Mouse (Mus musculus): ENCODE measurements around the gene Apod. TPM values are rescaled to one million over a fixed set of nuclear protein-coding genes. Genes with fewer than 3 reads are reported as not detected.
"Not testable (repeated sequence)": the region's sequence is repeated elsewhere in the genome, so short reads cannot be mapped to it uniquely, and the experiment has no call there.

Gene Apod
- total and polyA plus RNA-seq, 2 experiments from 2014 or later: 79.0 to 226 TPM

DNA sequence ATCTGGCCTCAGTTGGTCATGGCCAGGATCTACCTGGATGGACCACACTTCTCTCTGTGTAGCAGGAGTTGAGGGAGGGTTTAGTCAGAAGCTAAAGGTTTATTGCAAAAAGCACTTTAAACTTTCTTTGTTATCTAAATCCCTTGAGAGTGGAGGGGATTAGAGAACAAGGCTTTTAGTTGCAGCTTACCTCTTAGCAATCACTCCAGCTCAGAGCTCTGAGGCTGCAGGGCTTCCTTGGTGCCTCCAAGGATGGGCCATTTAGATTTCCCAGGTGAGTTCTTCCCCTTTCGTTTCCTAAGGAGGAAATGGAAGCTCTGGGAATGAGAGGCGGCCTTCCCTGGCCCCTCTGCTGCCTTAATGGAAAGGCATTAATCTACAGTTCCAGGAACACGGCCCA, 23.3 kb upstream of the Apod start:
- H3K4me2 ChIP-seq (ENCODE audit: low read depth, low read length, poor library complexity, severe bottlenecking): no peak overlapping the region
- no peak for TF ChIP-seq CTCF (IDR thresholded peaks at IDR 0.05)

GRCm38 (mm10) chr16:31334796-31335195, 20.2 kb upstream of the Apod start:
- Histone ChIP-seq H3K27me3 (ENCODE audit: insufficient read depth, low read length) (no peaks in the 10 kb centered on the region; the same call in 1 of the 2 replicates), H3K4me2 (ENCODE audit: low read depth, low read length, poor library complexity, severe bottlenecking) (no peak overlapping the region), H3K4me3 (ENCODE audit: low read depth, low read length) (no peak overlapping the region), H3K9me3 (ENCODE audit: low read length) (no peaks in the 10 kb centered on the region), H3K4me1 (ENCODE audit: insufficient read depth, low read length) (no peaks in the 10 kb centered on the region), H3K27ac (ENCODE audit: low read depth, low read length) (no peak overlapping the region), H3K36me3 (ENCODE audit: insufficient read depth, low read length) (no peaks in the 10 kb centered on the region), H3K9ac (replicated peaks; ENCODE audit: low read length, poor library complexity, severe bottlenecking) (no peak overlapping the region)
- DNase-seq (ENCODE audit: low spot score) (no peak), ATAC-seq (ENCODE audit: low FRiP score) (no peak)
- no peak for TF ChIP-seq CTCF (IDR thresholded peaks at IDR 0.05)
- WGBS: 17% methylated on average over 5 of the region's 5 CpGs

More for the DNA sequence above, 23.3 kb upstream of the Apod start:
- WGBS: 31% methylated on average over 3 of the region's 3 CpGs
- no peak for ATAC-seq (ENCODE audit: low FRiP score)
- Histone ChIP-seq H3K4me1 (ENCODE audit: insufficient read depth, low read length) (no peaks in the 10 kb centered on the region), H3K27me3 (ENCODE audit: insufficient read depth, low read length) (no peaks in the 10 kb centered on the region; the same call in 1 of the 2 replicates), H3K9ac (replicated peaks; ENCODE audit: low read length, poor library complexity, severe bottlenecking) (no peak overlapping the region), H3K4me3 (ENCODE audit: low read depth, low read length) (no peak overlapping the region), H3K36me3 (ENCODE audit: insufficient read depth, low read length) (no peaks in the 10 kb centered on the region), H3K27ac (ENCODE audit: low read depth, low read length) (no peak overlapping the region), H3K9me3 (ENCODE audit: low read length) (no peaks in the 10 kb centered on the region)
- no peak for DNase-seq (ENCODE audit: low spot score)

GRCm38 (mm10) chr16:31332586-31332985, 18.0 kb upstream of the Apod start:
- Histone ChIP-seq H3K4me3 (ENCODE audit: low read depth, low read length) (no peak overlapping the region), H3K4me1 (ENCODE audit: insufficient read depth, low read length) (no peaks in the 10 kb centered on the region), H3K9me3 (ENCODE audit: low read length) (no peaks in the 10 kb centered on the region), H3K27me3 (ENCODE audit: insufficient read depth, low read length) (no peaks in the 10 kb centered on the region; the same call in 1 of the 2 replicates), H3K27ac (ENCODE audit: low read depth, low read length) (no peak overlapping the region), H3K36me3 (ENCODE audit: insufficient read depth, low read length) (no peaks in the 10 kb centered on the region), H3K9ac (replicated peaks; ENCODE audit: low read length, poor library complexity, severe bottlenecking) (no peak overlapping the region), H3K4me2 (ENCODE audit: low read depth, low read length, poor library complexity, severe bottlenecking) (no peak overlapping the region)
- no peak for TF ChIP-seq CTCF (IDR thresholded peaks at IDR 0.05)
- DNase-seq (ENCODE audit: low spot score) (no peak), ATAC-seq (ENCODE audit: low FRiP score) (no peak)

- not testable (repeated sequence) for H3K9ac ChIP-seq (replicated peaks; ENCODE audit: low read length, poor library complexity, severe bottlenecking); DNase-seq (ENCODE audit: low spot score); H3K9me3 ChIP-seq (ENCODE audit: low read length); H3K27me3 ChIP-seq (ENCODE audit: insufficient read depth, low read length); H3K4me2 ChIP-seq (ENCODE audit: low read depth, low read length, poor library complexity, severe bottlenecking); H3K36me3 ChIP-seq (ENCODE audit: insufficient read depth, low read length); H3K4me1 ChIP-seq (ENCODE audit: insufficient read depth, low read length); H3K27ac ChIP-seq (ENCODE audit: low read depth, low read length); H3K4me3 ChIP-seq (ENCODE audit: low read depth, low read length); ATAC-seq (ENCODE audit: low FRiP score)
- WGBS: 77% methylated on average over 6 of the region's 6 CpGs
These were observed 16.4 kb upstream of the Apod start for GRCm38 (mm10) chr16:31330970-31331369.

DNA sequence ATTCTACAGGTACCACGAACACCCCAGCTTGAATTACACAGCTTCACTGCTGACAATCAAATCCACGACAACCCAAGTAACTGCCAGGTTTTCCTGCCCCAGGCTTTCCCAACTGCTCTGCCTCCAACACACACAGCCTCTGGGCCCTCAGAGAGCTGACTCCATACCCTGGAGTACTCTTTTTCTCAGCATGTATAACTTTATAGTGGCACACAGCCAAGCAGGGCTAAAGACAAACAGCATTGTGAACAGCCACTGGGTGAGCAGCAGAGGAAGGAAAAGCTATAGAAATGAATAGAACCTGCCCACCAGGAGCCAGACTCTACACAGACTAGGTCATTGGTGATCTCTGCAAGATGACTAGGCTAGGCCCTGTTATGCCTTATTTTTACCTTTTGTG, 15.1 kb upstream of the Apod start:
- no peak overlapping the region for H3K9ac ChIP-seq (replicated peaks; ENCODE audit: low read length, poor library complexity, severe bottlenecking)
- no peak overlapping the region for H3K4me2 ChIP-seq (ENCODE audit: low read depth, low read length, poor library complexity, severe bottlenecking)
- no peak for DNase-seq (ENCODE audit: low spot score)
- H3K27me3 ChIP-seq (ENCODE audit: insufficient read depth, low read length): no peaks in the 10 kb centered on the region
- H3K27ac ChIP-seq (ENCODE audit: low read depth, low read length): no peak overlapping the region
- WGBS: 53% methylated on average over 2 of the region's 2 CpGs
- no peak overlapping the region for H3K4me3 ChIP-seq (ENCODE audit: low read depth, low read length)
- H3K9me3 ChIP-seq (ENCODE audit: low read length): no peaks in the 10 kb centered on the region
- no peaks in the 10 kb centered on the region for H3K4me1 ChIP-seq (ENCODE audit: insufficient read depth, low read length)
- TF ChIP-seq CTCF (IDR thresholded peaks at IDR 0.05): no peak
- ATAC-seq (ENCODE audit: low FRiP score): no peak
- H3K36me3 ChIP-seq (ENCODE audit: insufficient read depth, low read length): no peaks in the 10 kb centered on the region

DNA sequence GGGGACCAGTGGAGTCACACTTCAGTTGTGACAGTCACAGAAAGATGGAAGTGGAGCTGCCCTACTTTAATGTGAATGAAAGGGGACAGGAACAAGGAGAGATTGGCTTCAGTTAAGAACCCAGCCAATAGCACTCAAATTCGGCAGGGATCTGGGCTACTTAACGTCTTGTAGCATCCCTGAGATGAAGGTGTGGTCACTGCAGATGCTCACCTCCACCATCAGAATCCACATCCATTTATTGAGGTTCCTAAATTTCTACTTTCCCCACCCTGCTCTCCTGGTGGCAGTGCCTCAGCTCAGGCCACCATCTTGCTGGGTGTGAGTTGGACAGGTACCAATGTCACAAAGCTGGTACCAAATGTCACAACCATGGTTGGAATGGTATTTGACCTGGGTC, 13.3 kb upstream of the Apod start:
- Histone ChIP-seq H3K4me3 (ENCODE audit: low read depth, low read length) (no peak overlapping the region), H3K9me3 (ENCODE audit: low read length) (no peaks in the 10 kb centered on the region), H3K4me1 (ENCODE audit: insufficient read depth, low read length) (no peaks in the 10 kb centered on the region), H3K36me3 (ENCODE audit: insufficient read depth, low read length) (no peaks in the 10 kb centered on the region), H3K27me3 (ENCODE audit: insufficient read depth, low read length) (no peaks in the 10 kb centered on the region), H3K9ac (replicated peaks; ENCODE audit: low read length, poor library complexity, severe bottlenecking) (no peak overlapping the region), H3K4me2 (ENCODE audit: low read depth, low read length, poor library complexity, severe bottlenecking) (no peak overlapping the region), H3K27ac (ENCODE audit: low read depth, low read length) (no peak overlapping the region)
- TF ChIP-seq CTCF (IDR thresholded peaks at IDR 0.05): no peak
- ATAC-seq (ENCODE audit: low FRiP score): no peak
- WGBS: 94% methylated on average over 2 of the region's 2 CpGs
- DNase-seq (ENCODE audit: low spot score): no peak

Measured in midbrain, postnatal 0 days (tissue).